Mouse (Mus musculus) liver, postnatal 0 days (tissue): ENCODE measurements at regions not wholly inside any gene's neighbourhood (a gene's known extent, or its start where the extent isn't known, plus 50 kb on each side); places are given as distances from the start of the nearest gene placed in this dataset.

ENCODE experiments used
- CTCF ChIP-seq: sonication (generic); IDR thresholded peaks from 2 replicates; pipeline ENCODE4 v1.5.1; 2016; ENCODE audit warnings: antibody characterized with exemption, low read depth
- EP300 ChIP-seq: IDR thresholded peaks from 2 replicates; pipeline ENCODE4 v1.6.1; 2016; ENCODE audit warnings: antibody characterized with exemption, low read depth, mild to moderate bottlenecking

GRCm38 (mm10) chr2:74388078-74388477 lies 191.2 kb downstream of the Lnpk start:
- TF ChIP-seq CTCF (no peak), EP300 (no peak)
